Mouse (Mus musculus): Measurements from ENCODE around the gene Nrn1l. TPM values are rescaled to one million over a fixed set of nuclear protein-coding genes. Genes with fewer than 3 reads are reported as not detected.

The Nrn1l gene
- polyA plus RNA-seq, 1 experiment = 1.7 TPM

DNA sequence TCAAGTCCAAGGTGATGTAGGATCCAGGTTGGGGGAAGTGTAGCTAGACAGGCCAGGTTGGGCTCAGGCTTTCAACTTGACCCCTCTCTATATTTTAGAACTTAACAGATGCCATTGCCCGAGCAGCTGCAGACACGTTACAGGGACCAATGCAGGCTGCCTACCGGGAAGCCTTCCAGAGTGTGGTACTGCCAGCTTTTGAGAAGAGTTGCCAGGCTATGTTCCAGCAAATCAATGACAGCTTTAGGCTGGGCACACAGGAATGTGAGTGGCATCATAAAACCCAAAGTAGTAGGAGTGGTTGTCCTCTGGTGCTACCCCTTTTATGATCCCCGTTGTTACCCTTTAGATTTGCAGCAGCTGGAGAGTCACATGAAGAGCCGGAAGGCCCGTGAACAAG is 2.5 kb upstream of the Nrn1l start:
- no peak for DNase-seq (ENCODE audit: low read depth)

- DNase-seq (ENCODE audit: low read depth) = no peak
Observed at GRCm38 (mm10) chr8:105892432-105892831, 935 bp upstream of the Nrn1l start.

- DNase-seq (ENCODE audit: low read depth) = no peak
Observed at GRCm38 (mm10) chr8:105897801-105898480, 4.6 kb downstream of the Nrn1l start.

GRCm38 (mm10) chr8:105900180-105900940 is 7.0 kb downstream of the Nrn1l start, which contains the start of gene Pskh1:
TSS of gene Pskh1 (plus strand) at chr8:105900441.
- no peak for DNase-seq (ENCODE audit: low read depth)

- no peak for DNase-seq (ENCODE audit: low read depth)
Observed at GRCm38 (mm10) chr8:105900941-105901616, 7.7 kb downstream of the Nrn1l start.

DNA sequence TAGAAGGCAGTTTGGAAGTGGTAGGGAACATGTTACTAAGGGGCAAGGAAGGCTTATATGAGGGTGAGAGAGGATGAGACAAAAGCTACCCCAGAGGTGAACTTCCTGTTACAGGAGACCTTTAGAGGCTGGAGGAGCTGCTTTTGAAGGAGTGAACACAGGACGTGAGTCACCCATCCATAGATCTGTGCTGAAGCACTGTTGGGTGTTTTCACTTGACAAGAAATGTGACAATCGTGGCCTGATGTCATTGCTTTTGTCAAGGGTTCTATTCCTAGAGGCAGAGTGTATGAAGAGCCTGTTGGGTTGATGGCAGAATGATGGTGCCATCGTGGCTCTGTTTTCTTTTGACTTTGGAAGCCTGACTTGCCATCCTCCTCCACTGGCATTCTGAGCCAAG is 26.0 kb downstream of the Nrn1l start:
- no peak for DNase-seq (ENCODE audit: low read depth)

- no peak for DNase-seq (ENCODE audit: low read depth)
Observed at GRCm38 (mm10) chr8:105925123-105925522, 31.8 kb downstream of the Nrn1l start.

DNA sequence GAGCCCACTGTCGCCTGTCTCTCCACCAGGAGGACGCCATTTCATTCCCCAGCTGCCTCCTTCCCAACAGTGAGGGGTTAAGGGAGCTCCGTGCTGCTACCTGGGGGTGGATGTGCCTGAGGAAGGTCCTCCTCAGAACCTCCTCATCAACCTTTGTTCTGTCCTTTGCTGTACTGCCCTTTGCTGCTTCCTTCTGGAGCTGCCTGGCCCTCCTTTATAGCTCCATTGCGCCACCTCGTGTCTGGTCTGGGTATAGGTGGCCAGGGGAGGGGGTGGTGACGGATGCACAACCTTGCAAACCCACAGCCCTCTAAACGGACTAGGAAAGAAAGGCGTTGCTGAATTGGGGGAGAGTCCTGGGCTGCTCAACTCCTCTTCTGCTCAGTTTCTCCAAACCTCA is 37.2 kb downstream of the Nrn1l start:
- DNase-seq (ENCODE audit: low read depth) = no peak

DNA sequence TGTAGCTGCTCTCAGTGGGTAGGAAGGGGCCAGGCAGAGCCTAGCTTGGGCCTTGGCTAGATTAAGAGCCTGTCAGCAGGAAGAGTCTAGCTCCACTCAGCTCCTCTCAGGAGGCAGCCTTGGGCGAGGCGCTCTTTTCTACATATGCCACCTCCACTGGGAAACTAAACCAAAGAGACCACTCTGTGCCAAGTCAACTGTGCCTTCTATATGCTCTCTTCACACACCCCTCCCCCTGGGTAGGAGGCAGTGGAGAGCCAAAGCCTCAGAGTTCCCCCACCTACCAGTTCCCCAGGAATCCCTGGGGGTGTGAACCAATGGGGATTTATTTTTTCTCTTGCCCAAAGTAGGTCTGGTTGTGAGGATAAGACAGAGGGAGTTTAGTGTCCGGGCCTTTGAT is 37.9 kb downstream of the Nrn1l start:
- no peak for DNase-seq (ENCODE audit: low read depth)

- DNase-seq (ENCODE audit: low read depth) = no peak
Observed at GRCm38 (mm10) chr8:105932525-105932924, 39.2 kb downstream of the Nrn1l start.

DNA sequence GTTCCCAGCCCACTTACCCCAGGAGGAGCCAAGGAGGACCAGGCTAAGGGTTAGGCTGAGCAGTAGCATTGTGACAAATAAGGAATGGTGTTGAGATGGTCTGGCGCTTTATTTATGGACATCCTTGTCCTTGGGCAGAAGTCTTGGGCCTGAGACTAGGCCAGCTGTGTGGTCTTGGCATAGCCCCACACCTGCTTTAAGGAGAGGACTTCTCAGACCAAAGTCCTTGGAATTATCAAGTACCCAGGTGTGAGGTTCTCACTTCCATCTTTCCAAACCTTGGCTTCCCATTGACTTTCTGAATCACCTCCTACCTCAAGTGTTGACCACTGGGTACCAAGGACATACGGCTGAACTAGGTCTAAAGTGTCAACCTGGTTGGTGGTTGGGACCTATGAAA is 40.4 kb downstream of the Nrn1l start, which contains the start of gene Ctrl:
Gene Ctrl (minus strand): TSS at position 101 of the 400 bp plus-strand sequence.
- no peak for DNase-seq (ENCODE audit: low read depth)

GRCm38 (mm10) chr8:105935105-105935504 is 41.7 kb downstream of the Nrn1l start:
- no peak for DNase-seq (ENCODE audit: low read depth)

DNA sequence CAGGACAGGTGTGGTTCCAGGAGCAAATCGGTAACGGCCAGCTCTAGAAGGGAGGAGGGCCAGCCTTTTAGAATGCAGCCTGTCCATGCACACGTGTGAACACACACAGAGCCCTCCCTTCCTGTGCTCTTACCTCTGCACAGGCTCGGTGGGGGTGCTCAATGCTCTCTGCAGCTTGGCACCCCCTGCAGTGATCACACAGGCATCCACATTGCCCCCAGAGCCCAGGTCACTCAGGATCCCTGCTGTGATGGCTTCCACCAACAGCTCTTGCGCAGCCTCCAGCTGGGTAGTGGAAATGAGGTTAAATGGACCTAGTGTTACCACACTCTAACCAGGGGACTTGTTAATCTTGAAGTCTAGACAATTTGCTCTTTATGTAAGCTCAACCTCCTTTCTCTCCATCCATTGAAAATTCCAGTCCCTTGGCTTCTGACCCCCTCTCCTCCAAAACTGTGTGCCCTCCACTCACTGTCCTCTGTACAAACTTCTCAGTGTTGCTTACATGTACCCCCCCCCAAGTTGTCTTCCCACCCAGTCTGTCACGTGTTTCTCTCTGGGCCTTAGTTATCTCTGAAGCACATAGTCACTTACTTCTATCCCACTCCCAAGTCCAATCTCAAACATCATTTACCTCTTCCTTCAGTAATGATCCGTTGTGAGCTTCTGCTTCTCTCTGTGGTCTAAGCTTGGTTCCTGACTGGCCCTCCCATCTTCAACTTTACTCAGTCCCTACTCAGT is 42.7 kb downstream of the Nrn1l start:
- no peak for DNase-seq (ENCODE audit: low read depth)

- DNase-seq (ENCODE audit: low read depth) = no peak
Observed at GRCm38 (mm10) chr8:105936866-105937475, 43.6 kb downstream of the Nrn1l start.

- no peak for DNase-seq (ENCODE audit: low read depth)
Observed at GRCm38 (mm10) chr8:105937496-105938305, 44.3 kb downstream of the Nrn1l start.

- no peak for DNase-seq (ENCODE audit: low read depth)
Observed at GRCm38 (mm10) chr8:105938306-105938669, 44.9 kb downstream of the Nrn1l start, which contains the start of gene Psmb10. TSS of gene Psmb10 (minus strand) at chr8:105938444.

DNA sequence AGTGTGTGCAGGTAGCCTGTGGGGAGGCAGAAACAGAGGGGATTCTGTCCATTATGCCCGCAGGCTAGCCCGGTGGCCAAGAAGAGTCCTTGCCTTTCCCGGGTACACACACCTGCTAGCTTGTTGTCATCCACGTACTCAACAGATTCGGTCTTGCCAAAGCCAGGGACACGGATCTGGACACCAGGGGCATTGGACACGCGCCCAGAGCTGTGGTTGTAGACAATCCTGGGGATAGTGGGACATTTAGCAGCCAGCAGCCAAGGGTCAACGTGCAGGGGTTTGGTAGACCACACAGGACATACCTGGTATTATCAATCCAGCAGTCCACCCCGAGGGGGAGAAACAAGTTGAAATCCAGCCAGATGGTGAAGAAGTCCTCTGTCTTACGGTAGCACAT is 48.7 kb downstream of the Nrn1l start:
- no peak for DNase-seq (ENCODE audit: low read depth)

DNA sequence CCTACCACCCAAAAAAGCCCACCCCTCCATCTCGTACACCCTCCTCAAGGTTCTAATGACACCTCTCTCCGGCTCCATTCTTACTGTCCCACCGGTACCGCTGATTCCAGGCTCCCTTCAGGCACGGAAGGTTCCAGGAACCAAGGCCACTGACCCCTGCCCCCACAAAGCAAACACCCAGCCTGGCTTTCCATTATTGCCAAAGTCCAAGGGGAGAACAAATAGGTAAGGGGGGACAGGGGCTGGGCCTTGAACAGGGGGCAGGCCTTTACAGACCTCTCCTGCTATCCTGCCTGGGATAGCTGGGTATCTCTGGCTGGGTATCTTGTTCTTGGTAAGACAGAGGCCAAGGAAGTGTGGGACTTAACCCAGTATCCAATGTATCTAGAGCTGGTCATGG is 49.2 kb downstream of the Nrn1l start:
- DNase-seq (ENCODE audit: low read depth) = no peak

DNA sequence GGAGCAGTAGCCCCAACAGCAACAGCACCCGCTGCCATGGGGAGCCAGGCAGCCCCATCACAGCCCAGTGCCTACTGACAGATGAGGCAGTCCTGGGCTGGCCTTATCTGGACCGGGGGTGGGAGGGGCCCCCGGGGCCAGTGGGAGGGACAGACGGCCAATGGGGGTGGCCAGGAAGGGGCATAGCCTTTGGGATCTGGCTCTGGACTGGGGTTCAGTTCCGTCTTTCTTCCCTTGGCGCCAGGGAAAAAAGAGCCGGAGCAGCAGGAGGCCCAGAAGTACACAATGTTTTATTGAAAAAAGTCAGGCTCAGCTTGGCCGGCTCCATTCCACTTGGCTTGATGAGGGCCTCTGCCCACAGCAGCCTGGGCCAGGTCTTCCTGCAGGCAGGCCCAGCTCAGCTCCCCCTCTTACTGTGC is 50.0 kb downstream of the Nrn1l start, which contains the start of gene Lcat:
Gene Lcat (minus strand): TSS at position 62 of the 419 bp plus-strand sequence.
- DNase-seq (ENCODE audit: low read depth) = no peak

Measured in gonadal fat pad, adult 2 months (tissue).